Mouse (Mus musculus) hindbrain, embryonic 10.5 days (tissue): ENCODE data around the gene Adamts16. TPM values are rescaled to one million over a fixed set of nuclear protein-coding genes. Genes with fewer than 3 reads are reported as not detected.
A peak's percentile ranks its signal among the peaks of the same experiment; 100 is the strongest.

Source experiments
- DNase-seq: peaks from one replicate; pipeline ENCODE4 v3.0.0-alpha.2; 2017; ENCODE audit warnings: low spot score
- H3K27ac ChIP-seq: fragments of 300-500 bp; sonication (generic); 2 replicates; pipeline ENCODE4 v1.5.1; 2016; ENCODE audit warnings: mild to moderate bottlenecking, moderate library complexity
- H3K27me3 ChIP-seq: fragments of 300-500 bp; sonication (generic); 2 replicates; pipeline ENCODE4 v1.6.1; 2016; ENCODE audit warnings: mild to moderate bottlenecking; ENCODE audit not compliant: poor library complexity, insufficient read depth, severe bottlenecking
- H3K36me3 ChIP-seq: fragments of 300-500 bp; sonication (generic); 2 replicates; pipeline ENCODE4 v1.6.1; 2016; ENCODE audit warnings: mild to moderate bottlenecking, moderate library complexity
- H3K4me1 ChIP-seq: fragments of 300-500 bp; sonication (generic); replicated peaks from 2 replicates; pipeline ENCODE4 v1.6.1; 2016; ENCODE audit warnings: mild to moderate bottlenecking
- H3K4me3 ChIP-seq: fragments of 300-500 bp; sonication (generic); 2 replicates; pipeline ENCODE4 v1.5.1; 2016; ENCODE audit warnings: mild to moderate bottlenecking, moderate library complexity
- H3K9me3 ChIP-seq: fragments of 300-500 bp; sonication (generic); 2 replicates; pipeline ENCODE4 v1.6.1; 2016; ENCODE audit warnings: mild to moderate bottlenecking, moderate library complexity
- WGBS: fragments of 180-500 bp; shearing (Covaris S2); methylation state at CpG from one replicate; pipeline ENCODE4 v1.1.7; 2016; 5-methylcytosine and 5-hydroxymethylcytosine counted together
- polyA plus RNA-seq: library from polyadenylated mRNA; unstranded; fragments of >200 nt; fragmentation: Nextera tagmentation; extraction: Ambion mirVana; gene quantifications from 2 replicates; pipeline ENCODE4 v1.2.1, GENCODE M21; 2016

Gene Adamts16
- polyA plus RNA-seq, 1 experiment from 2014 or later = 0.67 TPM

DNA sequence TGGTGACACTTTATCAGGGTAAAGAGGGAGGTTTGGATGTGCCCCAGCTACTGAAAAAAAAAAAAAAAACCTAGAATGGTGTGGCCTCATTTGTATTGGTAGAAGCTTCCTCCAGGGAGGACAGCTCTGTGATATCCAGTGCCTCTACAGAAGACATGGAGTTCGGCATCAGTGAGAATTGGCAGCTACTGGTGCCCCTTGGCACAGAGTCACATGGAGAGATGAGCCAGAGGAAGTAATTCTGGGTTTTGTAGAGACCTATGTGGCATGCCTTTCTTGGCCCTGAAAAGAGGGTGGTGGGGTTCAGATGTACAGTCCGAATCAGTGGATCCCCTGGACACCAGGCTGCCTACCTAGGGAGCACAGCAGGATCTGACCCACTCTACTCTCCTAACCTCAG lies 122.8 kb downstream of the Adamts16 start:
- H3K27ac ChIP-seq = no peak overlapping the region
- no peaks in the 10 kb centered on the region for H3K27me3 ChIP-seq
- H3K4me3 ChIP-seq = no peak overlapping the region
- 81% methylated on average over 2 of the region's 2 CpGs for WGBS
- no peak for DNase-seq
- peaks cover 4% of the 10 kb centered on the region; the same call in 1 of the 2 replicates for H3K4me1 ChIP-seq
- H3K36me3 ChIP-seq = no peaks in the 10 kb centered on the region
- no peaks in the 10 kb centered on the region for H3K9me3 ChIP-seq

DNA sequence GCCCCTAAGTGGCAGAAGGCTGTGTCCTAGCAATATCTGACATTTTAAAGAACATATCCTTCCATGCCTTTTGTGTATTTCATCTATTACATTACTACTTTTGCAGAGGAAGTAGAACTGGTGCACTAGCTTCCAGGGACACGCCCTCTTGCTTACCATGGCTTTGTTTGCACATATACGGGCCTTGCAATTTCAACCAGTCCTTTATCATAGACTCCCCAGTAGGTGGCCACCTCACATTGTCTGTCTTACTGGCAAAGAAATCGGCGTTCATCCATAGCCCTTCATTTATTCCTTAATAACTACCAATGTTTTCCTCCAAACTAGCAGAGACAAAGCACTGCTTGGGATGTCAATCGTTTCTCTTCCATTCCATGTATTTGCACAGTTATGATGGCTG lies 125.6 kb downstream of the Adamts16 start:
- Histone ChIP-seq H3K9me3 (no peaks in the 10 kb centered on the region), H3K27ac (no peak overlapping the region), H3K27me3 (no peaks in the 10 kb centered on the region), H3K36me3 (no peaks in the 10 kb centered on the region), H3K4me3 (no peak overlapping the region), H3K4me1 (peaks cover 4% of the 10 kb centered on the region; the same call in 1 of the 2 replicates)
- no peak for DNase-seq
- 73% methylated on average over 5 of the region's 5 CpGs for WGBS

DNA sequence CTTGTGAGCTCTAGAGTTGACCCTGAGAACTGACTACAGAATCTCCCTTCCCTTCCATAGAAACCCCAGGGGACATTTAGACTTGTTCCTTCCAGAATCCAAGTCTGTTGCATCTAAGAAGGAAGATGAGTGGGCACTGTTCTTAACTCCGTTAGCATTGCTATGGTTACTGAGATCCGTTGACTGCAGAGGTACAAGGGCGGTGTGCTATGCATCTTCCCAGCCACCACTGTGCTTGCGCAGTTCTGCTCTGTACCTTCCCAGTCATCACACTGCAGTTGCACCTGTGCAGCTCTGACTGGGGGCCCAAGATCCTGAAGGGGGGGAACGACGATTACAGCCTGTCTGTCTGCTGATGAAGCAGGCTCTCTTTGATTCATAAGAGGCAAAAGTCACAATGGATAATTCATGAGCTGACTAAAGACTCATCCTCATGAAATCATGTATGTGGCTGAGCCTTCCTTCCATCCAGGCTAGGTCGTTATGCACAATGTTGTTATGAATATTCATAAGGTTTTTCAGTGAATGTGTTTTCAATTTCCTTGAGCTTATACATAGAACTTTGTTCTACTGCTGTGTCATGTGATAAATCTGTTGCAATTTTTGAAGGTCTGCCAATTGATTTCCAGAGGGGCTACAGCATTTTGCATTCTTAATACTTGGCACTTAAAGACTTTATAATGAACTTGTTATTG lies 127.4 kb downstream of the Adamts16 start:
- DNase-seq = no peak
- Histone ChIP-seq H3K27me3 (no peaks in the 10 kb centered on the region), H3K9me3 (no peaks in the 10 kb centered on the region), H3K4me3 (no peak overlapping the region), H3K27ac (no peak overlapping the region), H3K4me1 (peaks cover 4% of the 10 kb centered on the region; the same call in 1 of the 2 replicates), H3K36me3 (no peaks in the 10 kb centered on the region)
- 77% methylated on average over 7 of the region's 7 CpGs for WGBS

GRCm38 (mm10) chr13:70713331-70713730 lies 128.3 kb downstream of the Adamts16 start:
- 83% methylated on average over 5 of the region's 5 CpGs for WGBS
- Histone ChIP-seq H3K4me3 (no peak overlapping the region), H3K4me1 (peaks cover 4% of the 10 kb centered on the region; the same call in 1 of the 2 replicates), H3K27me3 (no peaks in the 10 kb centered on the region), H3K36me3 (no peaks in the 10 kb centered on the region), H3K9me3 (no peaks in the 10 kb centered on the region), H3K27ac (no peak overlapping the region)
- DNase-seq = no peak

DNA sequence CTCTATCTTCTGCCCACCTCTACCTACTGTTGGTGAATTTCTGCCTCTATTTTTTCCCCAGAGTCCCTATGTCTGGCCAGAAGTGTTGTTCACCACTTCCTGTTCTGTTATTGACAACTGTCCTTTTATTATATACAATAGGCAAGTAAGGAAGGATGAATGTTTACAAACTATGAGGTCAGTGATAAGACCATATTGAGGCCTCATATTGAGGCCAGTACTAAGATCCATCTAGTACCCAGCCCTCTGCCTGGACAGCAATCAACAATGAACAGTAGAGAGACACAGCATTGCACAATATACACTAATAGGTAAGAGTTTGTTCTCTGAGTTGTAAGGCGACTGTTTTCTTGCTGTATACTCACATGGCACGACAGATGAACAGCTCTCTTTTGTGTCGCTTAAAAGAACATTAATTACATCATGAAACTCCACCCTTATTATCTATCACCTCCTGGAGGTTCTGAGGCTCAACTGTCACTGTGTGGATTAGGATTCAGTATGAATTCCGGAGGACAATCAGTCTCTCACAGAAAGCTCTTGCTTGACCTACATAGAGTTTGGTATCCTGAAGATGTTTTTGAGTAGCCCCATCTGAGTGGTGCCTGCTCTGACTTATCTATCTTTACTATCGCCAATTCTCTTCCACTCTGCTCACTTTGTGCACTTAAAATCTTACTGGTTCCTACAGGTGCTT lies 134.3 kb downstream of the Adamts16 start:
- Histone ChIP-seq H3K4me3 (no peak overlapping the region), H3K9me3 (no peaks in the 10 kb centered on the region), H3K36me3 (no peaks in the 10 kb centered on the region), H3K4me1 (no peaks in the 10 kb centered on the region), H3K27ac (no peak overlapping the region), H3K27me3 (no peaks in the 10 kb centered on the region)
- 89% methylated on average over 5 of the region's 5 CpGs for WGBS
- no peak for DNase-seq

DNA sequence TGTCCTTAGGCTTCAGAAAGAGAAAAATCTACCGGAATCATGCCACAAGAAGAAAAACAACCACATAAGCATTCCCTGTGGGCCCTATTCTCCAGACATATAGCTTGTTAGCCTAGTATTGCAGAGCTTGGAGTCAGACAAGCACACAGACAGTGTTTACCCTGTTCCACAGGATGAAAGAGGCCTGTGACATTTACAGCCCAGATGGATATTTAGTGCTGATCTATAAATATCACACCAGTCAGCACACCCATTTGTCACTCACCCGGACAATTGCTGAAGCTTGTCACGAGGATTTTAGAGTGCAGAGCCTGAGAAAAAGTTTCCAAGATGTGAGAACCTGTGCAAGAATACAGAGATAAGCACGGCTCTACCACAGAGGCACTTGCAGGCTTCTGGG lies 138.7 kb downstream of the Adamts16 start:
- 82% methylated on average over 4 of the region's 4 CpGs for WGBS

DNA sequence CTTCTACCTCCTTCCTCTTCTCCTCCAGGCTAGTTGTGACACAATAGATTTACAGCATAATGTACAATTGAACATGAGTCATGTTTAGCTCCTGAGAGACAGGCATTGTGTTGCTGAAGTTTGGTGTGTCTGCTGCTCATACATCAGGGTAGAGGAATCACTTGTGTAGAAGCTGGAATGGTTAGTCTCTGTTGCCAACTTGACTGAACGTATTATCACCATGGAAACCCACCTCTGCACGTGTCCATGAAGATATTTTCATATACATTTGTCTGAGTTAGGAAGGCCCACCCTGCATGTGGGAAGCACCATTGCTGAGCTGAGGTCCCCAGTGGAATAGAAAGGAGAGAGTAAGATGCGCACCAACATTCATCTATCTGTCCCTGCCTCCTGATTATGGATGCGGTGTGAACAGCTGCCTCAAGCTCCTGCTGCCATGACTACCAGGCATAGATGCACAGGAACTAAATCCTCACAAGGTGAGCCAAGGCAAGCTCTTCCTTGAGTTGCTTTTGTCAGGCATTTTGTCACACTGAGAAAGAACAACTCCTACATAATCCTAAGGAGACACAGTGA lies 142.7 kb downstream of the Adamts16 start:
- DNase-seq = no peak
- Histone ChIP-seq H3K9me3 (no peaks in the 10 kb centered on the region), H3K27ac (no peak overlapping the region), H3K4me3 (no peak overlapping the region), H3K4me1 (no peaks in the 10 kb centered on the region), H3K27me3 (no peaks in the 10 kb centered on the region), H3K36me3 (no peaks in the 10 kb centered on the region)
- WGBS = 80% methylated on average over 4 of the region's 4 CpGs

More for the DNA sequence above, 138.7 kb downstream of the Adamts16 start:
- DNase-seq = no peak
- Histone ChIP-seq H3K4me3 (no peak overlapping the region), H3K27me3 (no peaks in the 10 kb centered on the region), H3K9me3 (no peaks in the 10 kb centered on the region), H3K27ac (no peak overlapping the region), H3K36me3 (no peaks in the 10 kb centered on the region), H3K4me1 (no peaks in the 10 kb centered on the region)

DNA sequence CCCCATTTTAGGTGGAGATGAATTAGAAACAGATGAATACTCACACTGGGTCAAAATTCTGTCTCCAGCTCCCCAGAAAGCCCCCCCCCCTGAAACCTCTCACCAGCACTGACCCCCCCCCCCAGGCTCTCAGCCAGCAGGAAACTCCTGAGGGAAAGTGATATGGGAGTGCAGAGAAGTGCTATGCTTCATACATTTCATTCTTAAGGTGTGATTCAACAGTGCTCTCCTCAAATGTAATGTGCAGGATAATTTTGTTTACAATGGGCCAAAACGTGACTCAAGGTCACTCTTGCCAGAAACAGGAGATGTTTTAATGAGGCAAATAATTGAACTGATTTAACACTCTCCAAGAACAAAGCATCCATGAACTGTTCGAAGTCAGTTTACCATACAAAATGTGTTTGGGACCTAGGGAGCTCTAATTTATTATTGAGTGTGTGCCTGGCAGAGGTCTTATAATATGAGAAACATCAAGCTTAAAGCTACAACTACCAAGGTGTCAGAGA lies 152.1 kb downstream of the Adamts16 start:
- H3K27ac ChIP-seq = no peak overlapping the region
- no peaks in the 10 kb centered on the region for H3K27me3 ChIP-seq
- peaks cover 12% of the 10 kb centered on the region for H3K4me1 ChIP-seq
- no peak overlapping the region for H3K4me3 ChIP-seq
- WGBS = 69% methylated on average over 2 of the region's 2 CpGs
- no peaks in the 10 kb centered on the region for H3K9me3 ChIP-seq
- H3K36me3 ChIP-seq = no peaks in the 10 kb centered on the region
- DNase-seq = no peak

DNA sequence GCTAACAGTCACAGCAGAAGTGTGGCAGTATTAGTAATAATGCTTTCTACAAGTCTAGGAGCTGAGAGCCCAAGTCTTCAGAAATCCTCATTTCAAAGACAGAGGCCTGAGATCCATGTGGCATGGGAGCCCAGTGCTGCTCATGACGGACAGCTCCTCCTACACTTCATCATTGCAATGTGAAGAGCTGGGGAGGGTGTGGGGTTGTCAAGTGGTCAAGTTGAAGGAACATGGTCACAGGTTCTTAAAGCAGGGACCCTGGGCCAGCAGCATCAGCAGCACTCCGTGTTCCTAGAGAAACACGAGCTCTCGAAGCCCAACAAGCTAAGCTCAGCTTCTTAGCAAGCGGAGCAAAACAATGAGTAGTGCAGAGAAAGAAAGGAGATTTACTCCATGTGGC lies 155.8 kb downstream of the Adamts16 start:
- Histone ChIP-seq H3K27ac (0 out of 2 replicates have a peak overlapping the region, but pooled peaks have one; percentile 53), H3K4me1 (peaks cover 12% of the 10 kb centered on the region), H3K36me3 (no peaks in the 10 kb centered on the region), H3K9me3 (no peaks in the 10 kb centered on the region), H3K27me3 (no peaks in the 10 kb centered on the region), H3K4me3 (no peak overlapping the region)
- 79% methylated on average over 5 of the region's 5 CpGs for WGBS
- no peak for DNase-seq

- 67% methylated on average over 7 of the region's 7 CpGs for WGBS
- no peak overlapping the region for H3K4me3 ChIP-seq
- no peaks in the 10 kb centered on the region for H3K36me3 ChIP-seq
- H3K4me1 ChIP-seq = peaks cover 12% of the 10 kb centered on the region
- H3K27me3 ChIP-seq = no peaks in the 10 kb centered on the region
- peak overlapping the region; percentile 17; the same call in 1 of the 2 replicates for H3K27ac ChIP-seq
- no peaks in the 10 kb centered on the region for H3K9me3 ChIP-seq
- DNase-seq = peak; percentile 36
Observed at GRCm38 (mm10) chr13:70684976-70685609, 156.5 kb downstream of the Adamts16 start.

GRCm38 (mm10) chr13:70681411-70682183 lies 160.0 kb downstream of the Adamts16 start:
- Histone ChIP-seq H3K36me3 (no peaks in the 10 kb centered on the region), H3K4me3 (no peak overlapping the region), H3K27ac (no peak overlapping the region; the same call in 1 of the 2 replicates), H3K27me3 (no peaks in the 10 kb centered on the region), H3K4me1 (peaks cover 12% of the 10 kb centered on the region), H3K9me3 (no peaks in the 10 kb centered on the region)
- 82% methylated on average over 7 of the region's 7 CpGs for WGBS
- DNase-seq = no peak

- no peaks in the 10 kb centered on the region for H3K36me3 ChIP-seq
- H3K27me3 ChIP-seq = no peaks in the 10 kb centered on the region
- no peaks in the 10 kb centered on the region for H3K9me3 ChIP-seq
- no peak overlapping the region for H3K27ac ChIP-seq
- H3K4me3 ChIP-seq = no peak overlapping the region
- DNase-seq = no peak
- 88% methylated on average over 3 of the region's 3 CpGs for WGBS
- peaks cover 5% of the 10 kb centered on the region for H3K4me1 ChIP-seq
Observed at GRCm38 (mm10) chr13:70680316-70680715, 161.3 kb downstream of the Adamts16 start.
